Mouse (Mus musculus) frontal cortex, adult (tissue): Measurements from ENCODE around the gene Abat.

Experiments used
- ATAC-seq: cut with Nextera tagmentation; 2 replicates; pipeline ENCODE4 v1.9.2; 2017; ENCODE audit warnings: mild to moderate bottlenecking, moderate library complexity, mixed read lengths; ENCODE audit not compliant: low TSS enrichment

Gene Abat

GRCm38 (mm10) chr16:8513236-8513906 lies at the start of gene Abat:
Abat (plus strand) TSS chr16:8513429.
- peak; percentile 100 for ATAC-seq

GRCm38 (mm10) chr16:8470132-8470531 lies 43.1 kb upstream of the Abat start:
- ATAC-seq = no peak

GRCm38 (mm10) chr16:8470603-8471481 lies 42.4 kb upstream of the Abat start, which contains the start of gene Mettl22:
Mettl22 (plus strand) TSS chr16:8470788.
- ATAC-seq = peak; percentile 99

- ATAC-seq = no peak
Measured at GRCm38 (mm10) chr16:8487396-8488005, 25.7 kb upstream of the Abat start.

- ATAC-seq = peak; percentile 62
Measured at GRCm38 (mm10) chr16:8489340-8489739, 23.9 kb upstream of the Abat start.

- no peak for ATAC-seq
Measured at GRCm38 (mm10) chr16:8491743-8492490, 21.3 kb upstream of the Abat start.

- peak; percentile 77 for ATAC-seq
Measured at GRCm38 (mm10) chr16:8494268-8494667, 19.0 kb upstream of the Abat start.

- ATAC-seq = no peak
Measured at GRCm38 (mm10) chr16:8496967-8497366, 16.3 kb upstream of the Abat start.

GRCm38 (mm10) chr16:8504271-8504670 lies 9.0 kb upstream of the Abat start:
- no peak for ATAC-seq

- ATAC-seq = no peak
Measured at GRCm38 (mm10) chr16:8509894-8510293, 3.3 kb upstream of the Abat start.

GRCm38 (mm10) chr16:8512830-8513229 lies 399 bp upstream of the Abat start:
- ATAC-seq = no peak

GRCm38 (mm10) chr16:8514180-8514579 lies 951 bp downstream of the Abat start:
- no peak for ATAC-seq

- no peak for ATAC-seq
Measured at GRCm38 (mm10) chr16:8520525-8520924, 7.3 kb downstream of the Abat start.

- no peak for ATAC-seq
Measured at GRCm38 (mm10) chr16:8521322-8521721, 8.1 kb downstream of the Abat start.

GRCm38 (mm10) chr16:8523480-8524144 lies 10.4 kb downstream of the Abat start:
- ATAC-seq = peak; percentile 70

- no peak for ATAC-seq
Measured at GRCm38 (mm10) chr16:8524163-8524847, 11.1 kb downstream of the Abat start.

GRCm38 (mm10) chr16:8525293-8525692 lies 12.1 kb downstream of the Abat start:
- ATAC-seq = no peak

GRCm38 (mm10) chr16:8525877-8526276 lies 12.6 kb downstream of the Abat start:
- no peak for ATAC-seq

- ATAC-seq = no peak
Measured at GRCm38 (mm10) chr16:8529389-8529788, 16.2 kb downstream of the Abat start.

GRCm38 (mm10) chr16:8530018-8530417 lies 16.8 kb downstream of the Abat start:
- ATAC-seq = peak; percentile 16; the same call in 1 of the 2 replicates

GRCm38 (mm10) chr16:8532461-8532860 lies 19.2 kb downstream of the Abat start:
- no peak for ATAC-seq
